Mouse (Mus musculus): ENCODE measurements around the gene Glra1. TPM values are rescaled to one million over a fixed set of nuclear protein-coding genes. Genes with fewer than 3 reads are reported as not detected.

Glra1 gene
- total and polyA plus RNA-seq, 2 experiments, result not detected

GRCm38 (mm10) chr11:55601447-55602065 is 6.4 kb downstream of the Glra1 start:
- H3K79me2 ChIP-seq (ENCODE audit: control insufficient read depth, insufficient read depth, low read length), result no peaks in the 10 kb centered on the region
- H3K36me3 ChIP-seq (ENCODE audit: control insufficient read depth, insufficient read depth, low read length), result no peaks in the 10 kb centered on the region
- no peak overlapping the region for H3K27ac ChIP-seq (replicated peaks; ENCODE audit: insufficient read depth, low read depth, low read length)
- WGBS, result 15% methylated on average over 11 of the region's 11 CpGs
- no peak overlapping the region for H3K4me3 ChIP-seq (ENCODE audit: insufficient read depth, low read depth, low read length)
- no peaks in the 10 kb centered on the region for H3K27me3 ChIP-seq (ENCODE audit: control insufficient read depth, insufficient read depth, low read length)
- TF ChIP-seq POLR2A (IDR thresholded peaks at IDR 0.05; ENCODE audit: extremely low read depth, insufficient read depth, low read length) (no peak), CTCF (IDR thresholded peaks at IDR 0.05; ENCODE audit: low read depth, low read length) (no peak)
- H3K4me1 ChIP-seq (ENCODE audit: control insufficient read depth, insufficient read depth, low read length), result no peaks in the 10 kb centered on the region
- no peak for DNase-seq (ENCODE audit: extremely low read depth, low read depth, low spot score)
- no peak overlapping the region for H3K9ac ChIP-seq (ENCODE audit: low read depth, low read length)

- Histone ChIP-seq H3K27me3 (ENCODE audit: control insufficient read depth, insufficient read depth, low read length) (no peaks in the 10 kb centered on the region), H3K4me1 (ENCODE audit: control insufficient read depth, insufficient read depth, low read length) (no peaks in the 10 kb centered on the region), H3K4me3 (ENCODE audit: insufficient read depth, low read depth, low read length) (no peak overlapping the region), H3K27ac (replicated peaks; ENCODE audit: insufficient read depth, low read depth, low read length) (no peak overlapping the region), H3K79me2 (ENCODE audit: control insufficient read depth, insufficient read depth, low read length) (no peaks in the 10 kb centered on the region), H3K9ac (ENCODE audit: low read depth, low read length) (no peak overlapping the region), H3K36me3 (ENCODE audit: control insufficient read depth, insufficient read depth, low read length) (no peaks in the 10 kb centered on the region)
- 69% methylated on average over 1 of the region's 1 CpGs for WGBS
- TF ChIP-seq POLR2A (IDR thresholded peaks at IDR 0.05; ENCODE audit: extremely low read depth, insufficient read depth, low read length) (no peak), CTCF (IDR thresholded peaks at IDR 0.05; ENCODE audit: low read depth, low read length) (no peak)
- DNase-seq (ENCODE audit: extremely low read depth, low read depth, low spot score), result no peak
These were observed 12.3 kb downstream of the Glra1 start for GRCm38 (mm10) chr11:55595726-55596125.

GRCm38 (mm10) chr11:55594411-55594810 is 13.6 kb downstream of the Glra1 start:
- Histone ChIP-seq H3K79me2 (ENCODE audit: control insufficient read depth, insufficient read depth, low read length) (no peaks in the 10 kb centered on the region), H3K4me3 (ENCODE audit: insufficient read depth, low read depth, low read length) (no peak overlapping the region), H3K9ac (ENCODE audit: low read depth, low read length) (no peak overlapping the region), H3K36me3 (ENCODE audit: control insufficient read depth, insufficient read depth, low read length) (no peaks in the 10 kb centered on the region), H3K4me1 (ENCODE audit: control insufficient read depth, insufficient read depth, low read length) (no peaks in the 10 kb centered on the region), H3K27ac (replicated peaks; ENCODE audit: insufficient read depth, low read depth, low read length) (no peak overlapping the region), H3K27me3 (ENCODE audit: control insufficient read depth, insufficient read depth, low read length) (no peaks in the 10 kb centered on the region)
- TF ChIP-seq POLR2A (IDR thresholded peaks at IDR 0.05; ENCODE audit: extremely low read depth, insufficient read depth, low read length) (no peak), CTCF (IDR thresholded peaks at IDR 0.05; ENCODE audit: low read depth, low read length) (no peak)
- WGBS, result 81% methylated on average over 3 of the region's 3 CpGs
- no peak for DNase-seq (ENCODE audit: extremely low read depth, low read depth, low spot score)

GRCm38 (mm10) chr11:55591194-55591593 is 16.8 kb downstream of the Glra1 start:
- TF ChIP-seq CTCF (IDR thresholded peaks at IDR 0.05; ENCODE audit: low read depth, low read length) (no peak), POLR2A (IDR thresholded peaks at IDR 0.05; ENCODE audit: extremely low read depth, insufficient read depth, low read length) (no peak)
- Histone ChIP-seq H3K4me1 (ENCODE audit: control insufficient read depth, insufficient read depth, low read length) (no peaks in the 10 kb centered on the region), H3K9ac (ENCODE audit: low read depth, low read length) (no peak overlapping the region), H3K79me2 (ENCODE audit: control insufficient read depth, insufficient read depth, low read length) (no peaks in the 10 kb centered on the region), H3K27me3 (ENCODE audit: control insufficient read depth, insufficient read depth, low read length) (no peaks in the 10 kb centered on the region), H3K36me3 (ENCODE audit: control insufficient read depth, insufficient read depth, low read length) (no peaks in the 10 kb centered on the region), H3K4me3 (ENCODE audit: insufficient read depth, low read depth, low read length) (no peak overlapping the region), H3K27ac (replicated peaks; ENCODE audit: insufficient read depth, low read depth, low read length) (no peak overlapping the region)
- no peak for DNase-seq (ENCODE audit: extremely low read depth, low read depth, low spot score)
- 39% methylated on average over 2 of the region's 2 CpGs for WGBS

- Histone ChIP-seq H3K79me2 (ENCODE audit: control insufficient read depth, insufficient read depth, low read length) (no peaks in the 10 kb centered on the region), H3K4me1 (ENCODE audit: control insufficient read depth, insufficient read depth, low read length) (no peaks in the 10 kb centered on the region), H3K27me3 (ENCODE audit: control insufficient read depth, insufficient read depth, low read length) (no peaks in the 10 kb centered on the region), H3K36me3 (ENCODE audit: control insufficient read depth, insufficient read depth, low read length) (no peaks in the 10 kb centered on the region), H3K4me3 (ENCODE audit: insufficient read depth, low read depth, low read length) (no peak overlapping the region), H3K9ac (ENCODE audit: low read depth, low read length) (no peak overlapping the region), H3K27ac (replicated peaks; ENCODE audit: insufficient read depth, low read depth, low read length) (no peak overlapping the region)
- WGBS, result 66% methylated on average over 9 of the region's 9 CpGs
- TF ChIP-seq POLR2A (IDR thresholded peaks at IDR 0.05; ENCODE audit: extremely low read depth, insufficient read depth, low read length), result no peak
- DNase-seq (ENCODE audit: extremely low read depth, low read depth, low spot score), result no peak
These were observed 18.4 kb downstream of the Glra1 start for GRCm38 (mm10) chr11:55589376-55590167.

- no peaks in the 10 kb centered on the region for H3K36me3 ChIP-seq (ENCODE audit: control insufficient read depth, insufficient read depth, low read length)
- WGBS, result 71% methylated on average over 2 of the region's 2 CpGs
- no peaks in the 10 kb centered on the region for H3K79me2 ChIP-seq (ENCODE audit: control insufficient read depth, insufficient read depth, low read length)
- no peak for TF ChIP-seq POLR2A (IDR thresholded peaks at IDR 0.05; ENCODE audit: extremely low read depth, insufficient read depth, low read length)
- TF ChIP-seq CTCF (IDR thresholded peaks at IDR 0.05; ENCODE audit: low read depth, low read length), result no peak
- no peak for DNase-seq (ENCODE audit: extremely low read depth, low read depth, low spot score)
- no peak overlapping the region for H3K4me3 ChIP-seq (ENCODE audit: insufficient read depth, low read depth, low read length)
- H3K4me1 ChIP-seq (ENCODE audit: control insufficient read depth, insufficient read depth, low read length), result no peaks in the 10 kb centered on the region
- no peaks in the 10 kb centered on the region for H3K27me3 ChIP-seq (ENCODE audit: control insufficient read depth, insufficient read depth, low read length)
- no peak overlapping the region for H3K27ac ChIP-seq (replicated peaks; ENCODE audit: insufficient read depth, low read depth, low read length)
- no peak overlapping the region for H3K9ac ChIP-seq (ENCODE audit: low read depth, low read length)
These were observed 33.6 kb downstream of the Glra1 start for GRCm38 (mm10) chr11:55574397-55574796.
